Mouse (Mus musculus) forebrain, postnatal 0 days (tissue): ENCODE measurements at regions not wholly inside any gene's neighbourhood (a gene's known extent, or its start where the extent isn't known, plus 50 kb on each side); places are given as distances from the start of the nearest gene placed in this dataset.
A peak's percentile ranks its signal among the peaks of the same experiment; 100 is the strongest.

Experiments used
- ATAC-seq: fragments of 200-750 bp; cut with Nextera tagmentation; 2 replicates; pipeline ENCODE4 v1.8.0; 2017; ENCODE audit warnings: mild to moderate bottlenecking, moderate library complexity
- DNase-seq: peaks from one replicate; pipeline ENCODE4 v3.0.0-alpha.2; 2015
- H3K27ac ChIP-seq: fragments of 300-500 bp; sonication (generic); 2 replicates; pipeline ENCODE4 v1.5.1; 2014; ENCODE audit warnings: low read depth, mild to moderate bottlenecking, antibody characterized with exemption, low read length, moderate library complexity, mixed read lengths
- H3K27me3 ChIP-seq: fragments of 300-500 bp; sonication (generic); 2 replicates; pipeline ENCODE4 v1.6.1; 2014; ENCODE audit warnings: mild to moderate bottlenecking, low read length, mixed read lengths; ENCODE audit not compliant: insufficient read depth
- H3K36me3 ChIP-seq: fragments of 300-500 bp; sonication (generic); 2 replicates; pipeline ENCODE4 v1.6.1; 2014; ENCODE audit warnings: mild to moderate bottlenecking, moderate library complexity; ENCODE audit not compliant: insufficient read depth
- H3K4me1 ChIP-seq: fragments of 300-500 bp; sonication (generic); 2 replicates; pipeline ENCODE4 v1.6.1; 2014; ENCODE audit warnings: antibody characterized with exemption; ENCODE audit not compliant: insufficient read depth
- H3K4me2 ChIP-seq: fragments of 300-500 bp; sonication (generic); 2 replicates; pipeline ENCODE4 v1.6.1; 2014; ENCODE audit warnings: low read depth, mild to moderate bottlenecking, moderate library complexity
- H3K4me3 ChIP-seq: fragments of 300-500 bp; sonication (generic); 2 replicates; pipeline ENCODE4 v1.5.1; 2014; ENCODE audit warnings: low read depth, low read length, mixed read lengths
- H3K9ac ChIP-seq: fragments of 300-500 bp; sonication (generic); 2 replicates; pipeline ENCODE4 v1.6.1; 2014; ENCODE audit warnings: mild to moderate bottlenecking
- H3K9me3 ChIP-seq: fragments of 300-500 bp; sonication (generic); 2 replicates; pipeline ENCODE4 v1.6.1; 2016; ENCODE audit warnings: low read length
- CTCF ChIP-seq: sonication (generic); IDR thresholded peaks from 2 replicates; pipeline ENCODE4 v1.5.1; 2016; ENCODE audit warnings: antibody characterized with exemption, control low read depth, low read depth
- WGBS: fragments of 180-500 bp; shearing (Covaris S2); extraction: QIAGEN DNeasy Blood & Tissue Kit; methylation state at CpG from one replicate; pipeline ENCODE4 v1.1.7; 2014; 5-methylcytosine and 5-hydroxymethylcytosine counted together

DNA sequence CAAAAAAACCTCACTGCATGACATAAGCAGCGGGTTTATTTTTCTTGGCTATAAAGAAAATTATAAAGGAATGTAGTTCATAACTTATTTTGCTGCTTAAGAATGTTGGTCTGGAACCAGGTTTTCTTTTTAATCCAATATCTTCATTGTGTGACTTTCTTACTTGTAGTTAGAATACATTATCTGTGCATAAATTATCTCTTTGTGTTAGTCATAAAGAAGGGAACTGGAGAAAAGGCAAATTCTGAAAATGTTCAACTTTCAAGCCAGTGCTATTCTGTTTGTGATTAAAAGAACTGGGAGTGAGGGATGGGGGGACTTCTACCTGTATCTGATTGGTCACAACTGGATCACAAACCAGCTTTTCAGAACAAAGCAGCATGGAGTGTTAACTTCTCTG lies 551.1 kb upstream of the Cpxcr1 start:
- H3K27me3 ChIP-seq, result no peaks in the 10 kb centered on the region
- H3K9ac ChIP-seq, result no peak overlapping the region
- no peaks in the 10 kb centered on the region for H3K9me3 ChIP-seq
- no peaks in the 10 kb centered on the region for H3K4me1 ChIP-seq
- no peak for DNase-seq
- H3K4me3 ChIP-seq, result no peak overlapping the region
- TF ChIP-seq CTCF, result no peak
- H3K27ac ChIP-seq, result no peak overlapping the region
- WGBS, result 95% methylated on average over 1 of the region's 1 CpGs
- H3K36me3 ChIP-seq, result no peaks in the 10 kb centered on the region
- no peak for ATAC-seq
- no peak overlapping the region for H3K4me2 ChIP-seq

DNA sequence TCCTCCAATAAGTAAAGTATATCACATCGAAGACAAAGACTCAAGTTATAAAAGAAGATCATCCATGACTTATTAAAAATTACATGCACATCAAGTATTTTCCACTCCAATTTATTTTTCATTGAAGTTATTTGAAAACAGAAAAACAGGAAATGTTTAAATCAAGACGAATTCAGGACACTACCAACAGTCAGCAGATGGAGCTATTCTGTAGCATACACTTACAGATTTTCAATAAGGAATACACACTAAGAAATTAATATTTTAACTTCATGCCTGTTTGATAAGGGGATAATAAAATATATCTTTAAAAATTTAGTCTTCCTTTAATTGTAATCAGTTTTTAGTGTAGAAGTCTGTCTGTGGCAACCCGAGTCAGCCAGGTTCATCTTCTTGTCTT lies 519.3 kb upstream of the Cpxcr1 start:
- Histone ChIP-seq H3K4me2 (no peak overlapping the region), H3K4me1 (no peaks in the 10 kb centered on the region), H3K36me3 (no peaks in the 10 kb centered on the region), H3K27me3 (no peaks in the 10 kb centered on the region), H3K9ac (no peak overlapping the region), H3K9me3 (no peaks in the 10 kb centered on the region), H3K4me3 (no peak overlapping the region), H3K27ac (no peak overlapping the region)
- TF ChIP-seq CTCF, result peak; percentile 8; the same call in 1 of the 2 replicates
- 73% methylated on average over 3 of the region's 3 CpGs for WGBS
- DNase-seq (no peak), ATAC-seq (no peak)
